Mouse (Mus musculus) cortical plate, adult 2 months (tissue): ENCODE data around the gene Nod1.
"Not testable (repeated sequence)": the region's sequence is repeated elsewhere in the genome, so short reads cannot be mapped to it uniquely, and the experiment has no call there.

Source experiments
- CTCF ChIP-seq: fragments of 200-500 bp; IDR thresholded peaks from 2 replicates; pipeline ENCODE4 v1.5.1; 2011; ENCODE audit warnings: mild to moderate bottlenecking, control low read depth, low read length; ENCODE audit not compliant: insufficient read depth; ENCODE audit errors: extremely low read depth
- POLR2A ChIP-seq: fragments of 200-500 bp; IDR thresholded peaks from 2 replicates; pipeline ENCODE4 v1.6.1; 2011; ENCODE audit warnings: mild to moderate bottlenecking, low read length, control low read depth; ENCODE audit not compliant: insufficient read depth; ENCODE audit errors: extremely low read depth

GRCm38 (mm10) chr6:54953399-54953798 lies 19.0 kb downstream of the Nod1 start:
- not testable (repeated sequence) for TF ChIP-seq CTCF, POLR2A
